Mouse (Mus musculus) midbrain, embryonic 15.5 days (tissue): ENCODE data around the gene Wbp1. TPM values are rescaled to one million over a fixed set of nuclear protein-coding genes. Genes with fewer than 3 reads are reported as not detected.

Experiments used
- ATAC-seq: fragments of 200-750 bp; cut with Nextera tagmentation; replicated peaks from 2 replicates; pipeline ENCODE4 v1.8.0; 2017; ENCODE audit warnings: moderate TSS enrichment
- H3K27ac ChIP-seq: fragments of 300-500 bp; sonication (generic); 2 replicates; pipeline ENCODE4 v1.5.1; 2015; ENCODE audit warnings: mild to moderate bottlenecking, inconsistent platforms
- H3K27me3 ChIP-seq: fragments of 300-500 bp; sonication (generic); replicated peaks from 2 replicates; pipeline ENCODE4 v1.6.1; 2015; ENCODE audit warnings: inconsistent platforms
- H3K36me3 ChIP-seq: fragments of 300-500 bp; sonication (generic); replicated peaks from 2 replicates; pipeline ENCODE4 v1.6.1; 2015; ENCODE audit warnings: inconsistent platforms
- H3K4me1 ChIP-seq: fragments of 300-500 bp; sonication (generic); 2 replicates; pipeline ENCODE4 v1.6.1; 2015; ENCODE audit warnings: inconsistent platforms
- H3K4me2 ChIP-seq: fragments of 300-500 bp; sonication (generic); 2 replicates; pipeline ENCODE4 v1.6.1; 2015; ENCODE audit warnings: inconsistent platforms, mild to moderate bottlenecking, moderate library complexity
- H3K4me3 ChIP-seq: fragments of 300-500 bp; sonication (generic); 2 replicates; pipeline ENCODE4 v1.5.1; 2015; ENCODE audit warnings: mild to moderate bottlenecking, inconsistent platforms
- H3K9ac ChIP-seq: fragments of 300-500 bp; sonication (generic); 2 replicates; pipeline ENCODE4 v1.6.1; 2015; ENCODE audit warnings: mild to moderate bottlenecking, inconsistent platforms
- H3K9me3 ChIP-seq: fragments of 300-500 bp; sonication (generic); 2 replicates; pipeline ENCODE4 v1.6.1; 2016; ENCODE audit warnings: inconsistent platforms
- WGBS: fragments of 180-500 bp; shearing (Covaris S2); methylation state at CpG from one replicate; pipeline ENCODE4 v1.1.7; 2015; ENCODE audit warnings: mixed read lengths; 5-methylcytosine and 5-hydroxymethylcytosine counted together
- polyA plus RNA-seq: library from polyadenylated mRNA; unstranded; fragments of >200 nt; fragmentation: Nextera tagmentation; extraction: Ambion mirVana; gene quantifications from 2 replicates; pipeline ENCODE4 v1.2.1, GENCODE M21; 2015

Gene Wbp1
- polyA plus RNA-seq, 1 experiment from 2014 or later = 176 TPM

DNA sequence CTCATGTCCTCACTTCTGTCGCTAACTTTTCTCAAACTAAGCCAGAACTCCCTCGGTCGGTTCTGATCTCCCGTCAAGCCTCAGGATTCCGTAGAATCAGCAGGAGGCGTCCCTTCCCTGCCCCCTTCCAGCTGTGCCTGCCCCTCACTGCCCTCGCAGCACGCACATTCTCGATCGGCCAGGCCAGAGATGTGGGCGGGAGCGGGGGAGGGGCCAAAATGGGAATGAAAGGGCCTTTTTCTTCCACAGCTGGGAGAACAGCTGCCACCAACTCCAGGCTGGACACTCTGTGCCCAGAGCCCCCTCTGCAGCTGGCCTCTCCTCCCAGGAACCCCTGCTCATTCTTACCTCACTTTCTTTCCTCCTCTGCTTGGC lies 16.2 kb upstream of the Wbp1 start:
- H3K4me3 ChIP-seq = peak overlapping the region; percentile 31
- WGBS = 2% methylated on average over 12 of the region's 12 CpGs
- peaks cover 38% of the 10 kb centered on the region for H3K4me1 ChIP-seq
- H3K36me3 ChIP-seq = no peaks in the 10 kb centered on the region
- peaks cover 9% of the 10 kb centered on the region; the same call in 1 of the 2 replicates for H3K27me3 ChIP-seq
- peak overlapping the region; percentile 4; the same call in 1 of the 2 replicates for H3K9ac ChIP-seq
- H3K27ac ChIP-seq = peak overlapping the region; percentile 76
- ATAC-seq = peak; percentile 24
- H3K9me3 ChIP-seq = no peaks in the 10 kb centered on the region
- peak overlapping the region; percentile 49 for H3K4me2 ChIP-seq

DNA sequence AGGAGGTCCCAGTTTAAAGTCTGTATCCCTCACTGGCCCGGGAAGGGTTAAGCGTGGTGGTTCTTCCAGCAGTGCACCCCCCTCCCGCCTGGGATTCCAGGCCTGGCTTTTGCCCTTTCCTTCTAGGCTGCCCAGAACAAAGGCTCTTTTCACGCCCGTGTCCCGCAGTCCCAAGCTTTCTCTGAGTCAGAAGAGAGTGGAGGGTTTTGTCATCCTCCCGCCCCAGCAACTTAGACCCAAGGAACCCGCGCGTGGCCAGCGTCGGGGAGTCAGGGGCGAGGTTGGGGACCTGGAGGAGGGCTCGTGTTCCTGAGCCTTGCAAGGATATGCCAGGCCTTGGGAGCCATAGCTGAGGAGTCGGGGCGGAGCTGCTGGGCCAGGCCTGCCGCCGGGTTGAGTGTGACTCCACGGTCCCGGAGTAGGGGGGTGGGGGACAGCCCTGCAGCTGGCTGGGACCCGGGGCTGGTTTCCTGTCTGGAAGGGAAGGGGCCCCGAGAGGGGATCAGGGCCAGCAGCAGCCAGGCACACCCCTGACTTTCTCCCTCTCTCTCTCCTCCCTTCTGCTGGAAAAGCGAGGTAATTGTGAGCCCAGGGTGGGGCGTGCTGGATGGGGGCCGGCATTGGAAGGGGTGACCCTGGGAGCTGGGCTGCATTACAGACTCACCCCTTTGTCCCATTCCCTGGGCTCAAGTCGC lies 15.7 kb upstream of the Wbp1 start:
- H3K36me3 ChIP-seq = no peaks in the 10 kb centered on the region
- peak; percentile 68 for ATAC-seq
- peak overlapping the region; percentile 31 for H3K4me3 ChIP-seq
- H3K9ac ChIP-seq = peak overlapping the region; percentile 4
- peak overlapping the region; percentile 76 for H3K27ac ChIP-seq
- peak overlapping the region; percentile 49 for H3K4me2 ChIP-seq
- peaks cover 32% of the 10 kb centered on the region for H3K4me1 ChIP-seq
- H3K27me3 ChIP-seq = peaks cover 9% of the 10 kb centered on the region; the same call in 1 of the 2 replicates
- WGBS = under 1% methylated on average over 25 of the region's 26 CpGs
- H3K9me3 ChIP-seq = no peaks in the 10 kb centered on the region

DNA sequence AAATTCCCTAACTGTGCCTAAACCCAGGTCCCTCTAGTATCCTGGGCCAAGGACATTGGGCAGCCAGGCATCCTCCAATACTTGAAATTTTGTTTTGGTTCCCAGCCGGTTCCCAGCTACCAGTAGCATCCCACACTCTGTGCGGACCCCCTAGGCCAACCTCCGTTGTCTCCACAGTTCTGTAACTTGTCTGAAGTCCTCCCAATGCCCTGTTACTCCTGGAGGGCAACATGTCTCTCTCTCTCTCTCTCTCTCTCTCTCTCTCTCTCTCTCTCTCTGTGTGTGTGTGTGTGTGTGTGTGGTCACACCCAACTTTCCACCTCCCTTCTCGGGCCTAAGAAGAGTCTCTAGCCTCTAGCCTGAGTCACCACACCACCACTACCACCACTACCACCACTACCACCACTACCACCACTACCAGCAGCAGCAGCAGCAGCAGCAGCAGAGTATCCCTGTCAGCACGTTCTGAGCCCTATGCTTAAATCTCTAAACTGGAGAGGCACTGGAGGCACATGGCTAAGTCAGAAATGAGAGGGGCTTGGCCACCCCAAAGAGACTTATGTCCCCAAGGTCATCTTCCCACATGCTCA lies 15.0 kb upstream of the Wbp1 start:
- Histone ChIP-seq H3K9ac (0 out of 2 replicates have a peak overlapping the region, but pooled peaks have one; percentile 4), H3K36me3 (no peaks in the 10 kb centered on the region), H3K4me2 (peak overlapping the region; percentile 49), H3K9me3 (no peaks in the 10 kb centered on the region), H3K4me1 (peaks cover 30% of the 10 kb centered on the region), H3K27ac (peak overlapping the region; percentile 76), H3K4me3 (peak overlapping the region; percentile 31), H3K27me3 (peaks cover 9% of the 10 kb centered on the region; the same call in 1 of the 2 replicates)
- ATAC-seq = no peak
- WGBS = 10% methylated on average over 5 of the region's 5 CpGs

DNA sequence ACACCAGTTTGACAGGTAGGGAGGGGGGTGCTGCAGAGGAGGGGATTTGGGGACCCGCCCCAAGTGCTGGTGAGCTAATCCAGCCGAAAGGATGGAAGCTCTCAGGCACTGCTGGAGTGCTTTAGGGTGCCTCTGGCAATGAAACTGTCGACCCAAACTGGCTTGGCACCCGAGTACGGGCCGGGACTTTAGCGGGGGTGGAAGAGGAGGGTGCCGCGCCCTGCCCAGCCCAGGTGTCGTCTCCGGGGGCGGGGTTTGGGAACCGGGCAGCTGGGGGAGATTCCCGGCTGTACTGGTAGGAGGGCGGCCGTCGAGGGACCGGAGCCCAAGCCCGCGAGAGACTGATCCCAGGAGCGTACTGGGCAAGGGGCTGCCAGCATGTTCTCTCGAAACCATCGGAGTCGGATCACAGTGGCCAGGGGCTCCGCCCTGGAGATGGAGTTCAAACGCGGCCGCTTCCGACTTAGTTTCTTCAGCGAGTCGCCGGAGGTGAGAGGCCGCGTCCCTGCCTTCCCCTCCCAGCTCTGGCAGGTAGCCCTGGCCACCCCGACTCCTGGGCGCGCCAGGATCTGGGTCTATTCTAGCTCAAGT lies 14.3 kb upstream of the Wbp1 start:
- peaks cover 30% of the 10 kb centered on the region for H3K4me1 ChIP-seq
- H3K36me3 ChIP-seq = no peaks in the 10 kb centered on the region
- peaks cover 9% of the 10 kb centered on the region; the same call in 1 of the 2 replicates for H3K27me3 ChIP-seq
- ATAC-seq = no peak
- H3K4me2 ChIP-seq = peak overlapping the region; percentile 31
- no peak overlapping the region for H3K27ac ChIP-seq
- WGBS = 9% methylated on average over 37 of the region's 37 CpGs
- 0 out of 2 replicates have a peak overlapping the region, but pooled peaks have one; percentile 3 for H3K4me3 ChIP-seq
- no peaks in the 10 kb centered on the region for H3K9me3 ChIP-seq
- H3K9ac ChIP-seq = no peak overlapping the region

DNA sequence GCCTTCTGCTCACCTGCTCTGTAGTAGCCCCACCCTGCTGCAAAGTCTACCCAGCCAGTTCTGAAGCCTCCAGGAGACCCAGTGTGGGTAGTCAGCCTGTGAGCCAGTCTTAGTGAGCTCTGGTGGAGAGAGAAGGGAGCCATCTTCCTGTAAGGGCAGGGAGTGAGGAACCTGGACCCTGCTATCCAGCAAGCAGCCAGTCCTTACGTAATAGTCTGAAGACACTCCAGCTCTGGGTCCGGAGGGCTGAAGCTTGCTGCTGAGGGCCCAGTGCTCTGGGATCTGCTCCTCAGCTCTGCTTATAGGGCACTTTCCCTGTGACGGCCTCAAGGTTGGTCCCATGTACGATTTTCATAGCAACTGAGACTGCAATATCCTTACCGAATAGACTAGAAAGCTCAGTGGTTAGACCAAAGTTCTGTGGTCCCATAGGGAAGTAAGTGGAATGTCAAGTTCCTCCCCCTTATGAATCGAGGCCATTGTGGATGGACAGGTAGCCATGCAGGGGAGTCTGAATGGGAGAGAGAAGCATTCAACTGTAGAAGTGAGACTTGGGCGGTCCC lies 13.7 kb upstream of the Wbp1 start, which contains the start of gene Rtkn:
Rtkn (plus strand) TSS at position 513 of the 563 bp plus-strand sequence.
- Histone ChIP-seq H3K9me3 (no peaks in the 10 kb centered on the region), H3K36me3 (no peaks in the 10 kb centered on the region), H3K27me3 (peaks cover 9% of the 10 kb centered on the region; the same call in 1 of the 2 replicates), H3K4me3 (0 out of 2 replicates have a peak within 1 kb of the TSS, but pooled peaks have one; percentile 3), H3K9ac (no peak within 1 kb of the TSS), H3K4me1 (peaks cover 30% of the 10 kb centered on the region), H3K27ac (no peak within 1 kb of the TSS), H3K4me2 (peak within 1 kb of the TSS; percentile 31)
- WGBS = 63% methylated on average over 7 of the region's 7 CpGs
- ATAC-seq = no peak

DNA sequence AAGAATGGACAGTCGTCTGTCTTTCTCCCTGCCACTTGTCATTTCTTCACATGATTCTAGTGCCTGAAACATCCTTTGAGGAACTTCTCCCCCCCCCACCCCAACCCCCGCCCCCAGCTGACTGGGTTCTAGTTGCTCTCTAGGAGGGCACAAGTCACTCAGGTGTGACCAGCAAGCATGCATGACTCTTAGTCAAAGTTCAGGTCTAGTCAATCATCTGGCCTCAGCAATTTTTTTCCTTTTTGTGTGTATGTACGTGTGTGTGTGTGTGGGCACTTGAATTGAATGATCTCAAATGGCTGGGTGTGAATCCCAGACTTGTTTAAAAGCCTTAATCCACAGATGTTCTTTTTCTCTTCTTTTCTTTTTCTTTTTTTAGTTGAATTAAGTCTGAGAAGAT lies 12.9 kb upstream of the Wbp1 start:
- Histone ChIP-seq H3K4me3 (no peak overlapping the region), H3K4me1 (peaks cover 30% of the 10 kb centered on the region), H3K9me3 (no peaks in the 10 kb centered on the region), H3K27me3 (peaks cover 9% of the 10 kb centered on the region; the same call in 1 of the 2 replicates), H3K4me2 (no peak overlapping the region), H3K27ac (no peak overlapping the region), H3K9ac (no peak overlapping the region), H3K36me3 (no peaks in the 10 kb centered on the region)
- no peak for ATAC-seq
- 68% methylated on average over 3 of the region's 3 CpGs for WGBS

DNA sequence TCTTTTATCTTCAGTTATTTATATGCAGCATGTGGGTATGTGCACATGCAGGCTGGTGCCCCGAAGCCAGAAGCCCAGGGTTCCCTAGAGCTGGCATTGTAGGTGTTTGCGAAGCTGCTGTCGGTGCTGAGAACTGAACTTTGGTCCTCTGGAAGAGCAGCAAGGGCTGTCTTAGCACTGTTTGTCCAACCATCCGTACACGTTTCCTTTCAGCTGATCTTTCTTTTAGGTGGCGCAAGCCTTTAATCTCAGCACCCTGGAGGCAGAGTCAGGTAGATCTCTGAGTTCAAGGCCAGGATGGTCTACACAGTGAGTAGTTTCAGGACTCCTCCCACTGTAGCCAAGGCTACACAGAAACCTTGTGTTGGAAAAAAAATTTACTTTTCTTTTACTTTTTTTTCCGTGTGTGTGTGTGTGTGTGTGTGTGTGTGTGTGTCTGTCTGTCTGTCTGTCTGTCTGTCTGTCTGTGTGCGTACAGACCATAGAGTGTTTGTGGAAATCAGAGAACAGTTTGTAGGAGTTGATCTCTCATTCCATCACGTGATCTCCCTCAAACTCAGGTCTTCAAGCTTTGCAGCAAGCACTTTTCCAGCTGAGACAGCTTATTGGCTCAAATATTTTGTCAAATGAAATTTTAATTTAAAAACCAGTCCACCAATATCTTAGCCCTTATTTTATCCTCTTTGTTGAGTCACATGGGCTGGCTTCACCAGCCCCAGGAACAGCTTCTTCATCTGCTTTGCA lies 11.0 kb upstream of the Wbp1 start:
- no peak overlapping the region for H3K4me2 ChIP-seq
- WGBS = 86% methylated on average over 9 of the region's 9 CpGs
- ATAC-seq = no peak
- no peaks in the 10 kb centered on the region for H3K9me3 ChIP-seq
- H3K27ac ChIP-seq = no peak overlapping the region
- H3K9ac ChIP-seq = no peak overlapping the region
- H3K27me3 ChIP-seq = peaks cover 9% of the 10 kb centered on the region; the same call in 1 of the 2 replicates
- no peak overlapping the region for H3K4me3 ChIP-seq
- H3K36me3 ChIP-seq = no peaks in the 10 kb centered on the region
- peaks cover 17% of the 10 kb centered on the region for H3K4me1 ChIP-seq

DNA sequence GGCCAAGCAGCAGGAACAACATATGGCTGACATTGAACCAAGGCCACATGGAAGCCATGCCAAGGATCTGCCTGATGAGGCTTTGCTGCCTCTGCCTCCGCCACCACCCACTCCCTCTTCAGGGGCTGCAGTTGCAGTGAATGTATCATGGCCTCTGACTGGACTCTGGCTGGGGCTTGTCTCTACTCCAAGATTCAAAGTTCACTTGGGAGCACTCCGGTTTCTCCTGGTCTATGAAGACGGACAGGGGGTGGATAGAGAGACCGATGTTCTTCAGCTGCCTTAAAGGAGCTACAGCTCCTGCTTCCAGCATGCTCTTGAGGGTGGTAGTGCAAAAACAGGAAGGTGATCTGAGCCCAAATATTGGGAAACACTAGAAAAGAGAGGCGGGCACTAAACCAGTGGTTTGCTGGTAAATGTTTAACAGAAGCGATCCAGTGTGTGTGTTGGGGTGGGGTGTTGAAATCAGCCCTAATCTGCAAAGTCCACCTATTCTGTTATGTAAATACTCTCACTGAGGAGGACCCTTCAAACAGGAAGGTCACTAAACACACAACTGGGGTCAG lies 10.2 kb upstream of the Wbp1 start:
- H3K4me3 ChIP-seq = no peak overlapping the region
- no peaks in the 10 kb centered on the region for H3K9me3 ChIP-seq
- no peak for ATAC-seq
- peaks cover 6% of the 10 kb centered on the region; the same call in 1 of the 2 replicates for H3K27me3 ChIP-seq
- H3K36me3 ChIP-seq = no peaks in the 10 kb centered on the region
- no peak overlapping the region for H3K4me2 ChIP-seq
- WGBS = 82% methylated on average over 6 of the region's 6 CpGs
- H3K4me1 ChIP-seq = peaks cover 9% of the 10 kb centered on the region
- no peak overlapping the region for H3K27ac ChIP-seq
- H3K9ac ChIP-seq = no peak overlapping the region

DNA sequence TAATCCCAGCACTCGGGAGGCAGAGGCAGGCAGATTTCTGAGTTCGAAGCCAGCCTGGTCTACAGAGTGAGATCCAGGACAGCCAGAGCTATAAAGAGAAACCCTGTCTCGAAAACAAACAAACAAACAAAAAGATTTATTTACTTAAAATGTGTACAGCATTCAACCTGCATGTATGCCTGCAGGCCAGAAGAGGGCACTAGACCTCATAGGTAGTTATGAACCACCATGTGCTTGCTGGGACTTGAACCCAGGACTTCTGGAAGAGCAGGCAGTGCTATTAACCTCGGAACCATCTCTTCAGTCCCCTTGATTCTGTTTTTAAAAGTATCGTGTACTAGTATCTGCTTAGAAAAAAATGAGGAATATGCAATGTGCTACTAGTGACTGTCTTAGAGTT lies 6.1 kb upstream of the Wbp1 start:
- H3K9ac ChIP-seq = no peak overlapping the region
- peaks cover 23% of the 10 kb centered on the region for H3K4me1 ChIP-seq
- H3K36me3 ChIP-seq = no peaks in the 10 kb centered on the region
- no peak overlapping the region for H3K4me3 ChIP-seq
- no peaks in the 10 kb centered on the region for H3K9me3 ChIP-seq
- no peak overlapping the region for H3K27ac ChIP-seq
- no peak for ATAC-seq
- H3K27me3 ChIP-seq = no peaks in the 10 kb centered on the region
- 96% methylated on average over 5 of the region's 5 CpGs for WGBS
- no peak overlapping the region for H3K4me2 ChIP-seq

DNA sequence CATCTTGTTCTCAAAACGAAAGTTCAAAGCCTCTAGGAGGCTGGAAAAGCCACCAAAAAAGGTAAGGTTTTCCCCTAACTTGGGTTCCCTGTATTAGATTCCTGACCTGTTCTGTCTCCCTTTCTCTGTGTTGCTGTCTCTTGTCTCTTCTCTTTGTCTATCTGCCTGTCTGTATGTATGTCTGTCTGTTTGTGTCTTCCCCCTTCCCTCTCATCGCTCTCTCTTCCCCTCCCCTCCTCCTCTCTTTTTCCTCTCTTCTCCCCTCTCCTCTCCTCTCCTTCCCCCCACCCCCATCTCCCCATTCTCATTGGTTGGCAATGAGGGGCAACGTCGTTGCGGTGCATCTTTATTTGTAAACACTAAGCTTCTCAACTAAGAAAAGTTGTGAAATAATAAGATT lies 4.0 kb upstream of the Wbp1 start, which contains the start of gene Ino80b:
Ino80b (minus strand) TSS at position 101 of the 400 bp plus-strand sequence.
- peak within 1 kb of the TSS; percentile 64 for H3K27ac ChIP-seq
- no peaks in the 10 kb centered on the region for H3K36me3 ChIP-seq
- peak within 1 kb of the TSS; percentile 89 for H3K4me3 ChIP-seq
- peak within 1 kb of the TSS; percentile 58 for H3K9ac ChIP-seq
- no peaks in the 10 kb centered on the region for H3K27me3 ChIP-seq
- H3K9me3 ChIP-seq = no peaks in the 10 kb centered on the region
- WGBS = 22% methylated on average over 5 of the region's 5 CpGs
- H3K4me2 ChIP-seq = peak within 1 kb of the TSS; percentile 73
- ATAC-seq = no peak
- H3K4me1 ChIP-seq = peaks cover 34% of the 10 kb centered on the region

DNA sequence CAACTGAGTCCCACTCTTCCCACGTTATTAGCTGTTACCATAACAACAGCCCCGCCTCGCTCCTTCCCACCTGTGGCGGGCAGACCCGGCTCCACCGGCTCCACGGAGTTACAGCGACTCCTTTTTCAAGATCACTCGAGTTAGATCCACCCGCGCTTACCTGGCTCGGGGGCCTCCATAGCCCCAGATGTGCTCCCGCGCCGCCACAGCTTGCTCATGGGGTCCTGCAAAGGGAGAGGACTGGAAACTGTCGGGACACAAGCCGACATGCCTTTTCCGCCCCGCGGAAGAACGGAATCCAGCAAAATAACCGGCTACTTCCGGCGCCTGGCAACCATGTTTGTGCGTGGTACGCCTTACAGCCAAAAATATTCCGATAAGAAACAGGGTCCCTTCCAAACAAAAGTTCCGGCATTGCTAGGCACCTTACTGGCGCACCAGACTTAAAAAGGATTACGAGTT lies 3.5 kb upstream of the Wbp1 start:
- Histone ChIP-seq H3K36me3 (no peaks in the 10 kb centered on the region), H3K4me1 (peaks cover 39% of the 10 kb centered on the region), H3K27ac (peak overlapping the region; percentile 64), H3K27me3 (no peaks in the 10 kb centered on the region), H3K9me3 (no peaks in the 10 kb centered on the region), H3K4me3 (peak overlapping the region; percentile 89), H3K9ac (peak overlapping the region; percentile 58), H3K4me2 (peak overlapping the region; percentile 73)
- WGBS = under 1% methylated on average over 30 of the region's 30 CpGs
- peak; percentile 7 for ATAC-seq
